Mouse (Mus musculus) liver, embryonic 14.5 days (tissue): ENCODE data around the gene Lrp2bp. TPM values are rescaled to one million over a fixed set of nuclear protein-coding genes. Genes with fewer than 3 reads are reported as not detected.

Source experiments
- ATAC-seq: fragments of 200-750 bp; cut with Nextera tagmentation; 2 replicates; pipeline ENCODE4 v1.8.0; 2017; ENCODE audit warnings: moderate number of reproducible peaks, mild to moderate bottlenecking, moderate library complexity; ENCODE audit not compliant: insufficient read depth
- DNase-seq, 3 experiments: peaks; one replicate each; pipeline ENCODE4 v3.0.0-alpha.2; 2012 to 2013; ENCODE audit warnings: low read depth in 3 of 3, low spot score in 3 of 3
- H3K27ac ChIP-seq: fragments of 300-500 bp; sonication (generic); 2 replicates; pipeline ENCODE4 v1.5.1; 2014; ENCODE audit warnings: moderate library complexity, mild to moderate bottlenecking, control low read depth, inconsistent platforms
- H3K27me3 ChIP-seq: fragments of 300-500 bp; sonication (generic); 2 replicates; pipeline ENCODE4 v1.6.1; 2014; ENCODE audit warnings: mild to moderate bottlenecking, low read length, moderate library complexity; ENCODE audit not compliant: control insufficient read depth, insufficient read depth
- H3K36me3 ChIP-seq: fragments of 300-500 bp; sonication (generic); replicated peaks from 2 replicates; pipeline ENCODE4 v1.6.1; 2014; ENCODE audit warnings: low read depth; ENCODE audit not compliant: control insufficient read depth, insufficient read depth
- H3K4me1 ChIP-seq, 2 experiments: fragments of 200-500 bp in 1 of 2; fragments of 300-500 bp in 1 of 2; sonication (generic) in 1 of 2; replicated peaks; 2 replicates each; pipeline ENCODE4 v1.6.1; 2012 to 2014; ENCODE audit warnings: antibody characterized with exemption in 1 of 2, inconsistent platforms in 1 of 2, low read length in 1 of 2; ENCODE audit not compliant: control insufficient read depth in 2 of 2, insufficient read depth in 2 of 2
- H3K4me2 ChIP-seq: fragments of 300-500 bp; sonication (generic); 2 replicates; pipeline ENCODE4 v1.6.1; 2014; ENCODE audit warnings: low read depth, mild to moderate bottlenecking, control low read depth, moderate library complexity
- H3K4me3 ChIP-seq, 2 experiments: fragments of 200-500 bp in 1 of 2; fragments of 300-500 bp in 1 of 2; sonication (generic) in 1 of 2; 2 replicates each; pipeline ENCODE4 v1.5.1; 2012 to 2014; ENCODE audit warnings: low read depth in 2 of 2, low read length in 2 of 2, mild to moderate bottlenecking in 2 of 2, control low read depth in 1 of 2, inconsistent platforms in 1 of 2, moderate library complexity in 1 of 2; ENCODE audit not compliant: insufficient read depth in 1 of 2
- H3K9ac ChIP-seq: fragments of 300-500 bp; sonication (generic); replicated peaks from 2 replicates; pipeline ENCODE4 v1.6.1; 2014; ENCODE audit warnings: mild to moderate bottlenecking, control low read depth, moderate library complexity
- H3K9me3 ChIP-seq: fragments of 300-500 bp; sonication (generic); 2 replicates; pipeline ENCODE4 v1.6.1; 2016; ENCODE audit warnings: low read length, mixed read lengths; ENCODE audit not compliant: control insufficient read depth
- CTCF ChIP-seq: IDR thresholded peaks from 2 replicates; pipeline ENCODE4 v1.5.1; 2016; ENCODE audit warnings: antibody characterized with exemption, low read depth, control low read depth
- EP300 ChIP-seq: IDR thresholded peaks from 2 replicates; pipeline ENCODE4 v1.6.1; 2016; ENCODE audit warnings: antibody characterized with exemption, low read depth
- WGBS: fragments of 180-500 bp; shearing (Covaris S2); extraction: QIAGEN DNeasy Blood & Tissue Kit; methylation state at CpG from one replicate; pipeline ENCODE4 v1.1.7; 2014; ENCODE audit not compliant: insufficient replicate concordance; 5-methylcytosine and 5-hydroxymethylcytosine counted together
- polyA plus RNA-seq, 2 experiments: library from polyadenylated mRNA; depleted of rRNA in 1 of 2; stranded (reverse) in 1 of 2; unstranded in 1 of 2; fragments of >200 nt; fragmentation: Nextera tagmentation in 1 of 2; extraction: Ambion mirVana in 1 of 2; gene quantifications; 2 replicates each; pipeline versions ENCODE4 v1.2.1 to v1.2.3; 2012 to 2014

Gene Lrp2bp
- polyA plus RNA-seq, 2 experiments = 0.02 to 0.17 TPM

- TF ChIP-seq EP300 (no peak), CTCF (no peak)
- H3K27me3 ChIP-seq = no peaks in the 10 kb centered on the region
- 74% methylated on average over 3 of the region's 3 CpGs for WGBS
- peaks cover 7 to 9% of the 10 kb centered on the region in 2 experiments for H3K4me1 ChIP-seq
- H3K9me3 ChIP-seq = no peaks in the 10 kb centered on the region
- H3K36me3 ChIP-seq = peaks cover 18% of the 10 kb centered on the region
- no peak overlapping the region for H3K9ac ChIP-seq
- H3K4me2 ChIP-seq = no peak overlapping the region
- no peak overlapping the region for H3K27ac ChIP-seq
- no peak overlapping the region for H3K4me3 ChIP-seq
- DNase-seq (no peak), ATAC-seq (no peak)
These were observed 3.5 kb upstream of the Lrp2bp start for GRCm38 (mm10) chr8:45995576-45995975.

DNA sequence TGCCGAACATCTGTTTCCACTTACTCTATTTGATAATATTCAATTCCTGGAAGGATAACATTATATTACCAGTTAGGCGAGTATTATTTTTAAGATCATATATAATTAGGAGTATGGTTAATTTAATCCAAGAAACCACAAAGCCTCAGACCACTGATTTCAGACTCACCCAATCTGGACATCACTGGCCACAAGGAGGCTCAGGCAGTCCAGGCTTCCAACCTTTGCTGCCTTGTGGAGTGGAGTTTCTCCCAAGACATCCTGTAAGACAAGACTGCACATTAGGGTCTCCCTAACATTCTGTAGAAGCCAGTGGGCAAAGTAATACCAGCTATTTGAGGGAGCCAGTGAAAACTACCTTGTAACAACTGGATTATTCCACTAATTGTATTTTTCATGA, 875 bp upstream of the Lrp2bp start:
- ATAC-seq = no peak
- Histone ChIP-seq H3K27ac (no peak overlapping the region), H3K4me1 (peaks cover 8 to 10% of the 10 kb centered on the region in 2 experiments), H3K36me3 (peaks cover 18% of the 10 kb centered on the region), H3K27me3 (no peaks in the 10 kb centered on the region), H3K9ac (no peak overlapping the region), H3K4me2 (no peak overlapping the region), H3K9me3 (no peaks in the 10 kb centered on the region), H3K4me3 (no peak overlapping the region)
- no peak for DNase-seq
- WGBS = 62% methylated on average over 2 of the region's 2 CpGs
- no peak for TF ChIP-seq EP300
- TF ChIP-seq CTCF = 0 out of 2 replicates have a peak, but pooled peaks have one; percentile 8

- peak; percentile 99 for ATAC-seq
- peak overlapping the region; percentile 98 for H3K4me2 ChIP-seq
- peak; percentile 95 to 96 (median 96) for DNase-seq
These were observed 942 bp downstream of the Lrp2bp start for GRCm38 (mm10) chr8:45999784-46000705.

GRCm38 (mm10) chr8:46005596-46005995, 6.5 kb downstream of the Lrp2bp start, which contains the start of gene Ankrd37:
Gene Ankrd37 (minus strand): TSS chr8:46005707.
- no peak for DNase-seq
- Histone ChIP-seq H3K36me3 (no peaks in the 10 kb centered on the region), H3K9me3 (no peaks in the 10 kb centered on the region), H3K9ac (no peak within 1 kb of the TSS), H3K4me3 (no peak within 1 kb of the TSS), H3K4me1 (peaks cover under 1 to 2% of the 10 kb centered on the region in 2 experiments), H3K27me3 (no peaks in the 10 kb centered on the region), H3K27ac (no peak within 1 kb of the TSS), H3K4me2 (no peak within 1 kb of the TSS)
- 36% methylated on average over 4 of the region's 4 CpGs for WGBS
- no peak for ATAC-seq
- no peak for TF ChIP-seq EP300
- TF ChIP-seq CTCF = no peak

More at GRCm38 (mm10) chr8:45999784-46000705, 942 bp downstream of the Lrp2bp start:
- Histone ChIP-seq H3K9ac (peak overlapping the region; percentile 76), H3K27me3 (no peaks in the 10 kb centered on the region), H3K4me3 (peak overlapping the region; percentile 61 to 64), H3K36me3 (peaks cover 11% of the 10 kb centered on the region), H3K27ac (peak overlapping the region; percentile 64), H3K9me3 (no peaks in the 10 kb centered on the region), H3K4me1 (peaks cover 8 to 10% of the 10 kb centered on the region in 2 experiments)
- peak; percentile 25; the same call in 1 of the 2 replicates for TF ChIP-seq EP300
- TF ChIP-seq CTCF = no peak
- WGBS = 6% methylated on average over 53 of the region's 55 CpGs

GRCm38 (mm10) chr8:46007050-46007672, 8.1 kb downstream of the Lrp2bp start:
- no peak overlapping the region for H3K9ac ChIP-seq
- DNase-seq (no peak), ATAC-seq (no peak)

More at GRCm38 (mm10) chr8:46007050-46007672, 8.1 kb downstream of the Lrp2bp start:
- Histone ChIP-seq H3K9me3 (no peaks in the 10 kb centered on the region), H3K27me3 (no peaks in the 10 kb centered on the region), H3K27ac (no peak overlapping the region), H3K4me2 (no peak overlapping the region), H3K4me1 (peaks cover 0 to 5% of the 10 kb centered on the region in 2 experiments; a peak in 1 of 4 replicates), H3K4me3 (no peak overlapping the region), H3K36me3 (no peaks in the 10 kb centered on the region)
- WGBS = 66% methylated on average over 3 of the region's 3 CpGs
- TF ChIP-seq EP300 (no peak), CTCF (no peak)
